Mouse (Mus musculus) midbrain, postnatal 0 days (tissue): ENCODE measurements around the gene Col23a1. TPM values are rescaled to one million over a fixed set of nuclear protein-coding genes. Genes with fewer than 3 reads are reported as not detected.

Source experiments
- ATAC-seq: fragments of 200-750 bp; cut with Nextera tagmentation; 2 replicates; pipeline ENCODE4 v1.8.0; 2017; ENCODE audit warnings: moderate number of reproducible peaks, mild to moderate bottlenecking, moderate TSS enrichment, moderate library complexity; ENCODE audit not compliant: low FRiP score
- DNase-seq: peaks from one replicate; pipeline ENCODE4 v3.0.0-alpha.2; 2015; ENCODE audit warnings: low spot score
- H3K27ac ChIP-seq: fragments of 300-500 bp; sonication (generic); 2 replicates; pipeline ENCODE4 v1.5.1; 2014; ENCODE audit warnings: low read depth, mild to moderate bottlenecking, low read length, mixed read lengths
- H3K27me3 ChIP-seq: fragments of 300-500 bp; sonication (generic); 2 replicates; pipeline ENCODE4 v1.6.1; 2014; ENCODE audit warnings: low read length, control low read depth, mixed read lengths; ENCODE audit not compliant: insufficient read depth
- H3K36me3 ChIP-seq: fragments of 300-500 bp; sonication (generic); 2 replicates; pipeline ENCODE4 v1.6.1; 2014; ENCODE audit warnings: low read length, control low read depth, mixed read lengths; ENCODE audit not compliant: insufficient read depth
- H3K4me1 ChIP-seq: fragments of 300-500 bp; sonication (generic); 2 replicates; pipeline ENCODE4 v1.6.1; 2014; ENCODE audit warnings: mild to moderate bottlenecking, control low read depth, antibody characterized with exemption, low read length, mixed read lengths; ENCODE audit not compliant: insufficient read depth
- H3K4me2 ChIP-seq: fragments of 300-500 bp; sonication (generic); 2 replicates; pipeline ENCODE4 v1.6.1; 2014; ENCODE audit warnings: low read depth, mild to moderate bottlenecking, low read length, mixed read lengths; ENCODE audit not compliant: poor library complexity, severe bottlenecking
- H3K4me3 ChIP-seq: fragments of 300-500 bp; sonication (generic); 2 replicates; pipeline ENCODE4 v1.5.1; 2014; ENCODE audit warnings: low read depth, mild to moderate bottlenecking, low read length, moderate library complexity
- H3K9ac ChIP-seq: fragments of 300-500 bp; sonication (generic); replicated peaks from 2 replicates; pipeline ENCODE4 v1.6.1; 2014; ENCODE audit warnings: mild to moderate bottlenecking, low read length, moderate library complexity, mixed read lengths; ENCODE audit not compliant: poor library complexity, severe bottlenecking
- H3K9me3 ChIP-seq: fragments of 300-500 bp; sonication (generic); 2 replicates; pipeline ENCODE4 v1.6.1; 2016; ENCODE audit warnings: low read length, control low read depth
- CTCF ChIP-seq: IDR thresholded peaks from 2 replicates; pipeline ENCODE4 v1.5.1; 2016; ENCODE audit warnings: antibody characterized with exemption, mild to moderate bottlenecking
- WGBS: fragments of 180-500 bp; shearing (Covaris S2); extraction: QIAGEN DNeasy Blood & Tissue Kit; methylation state at CpG from one replicate; pipeline ENCODE4 v1.1.7; 2014; 5-methylcytosine and 5-hydroxymethylcytosine counted together
- polyA plus RNA-seq: library from polyadenylated mRNA; unstranded; fragments of >200 nt; fragmentation: Nextera tagmentation; extraction: Ambion mirVana; gene quantifications from 2 replicates; pipeline ENCODE4 v1.2.1, GENCODE M21; 2015
- total RNA-seq: library from RNA; depleted of rRNA; stranded (reverse); fragments of >200 nt; gene quantifications from 2 replicates; pipeline ENCODE4 v1.2.3, GENCODE M21; 2014

The Col23a1 gene
- total and polyA plus RNA-seq, 2 experiments from 2014 or later, result 4.5 to 13.5 TPM

DNA sequence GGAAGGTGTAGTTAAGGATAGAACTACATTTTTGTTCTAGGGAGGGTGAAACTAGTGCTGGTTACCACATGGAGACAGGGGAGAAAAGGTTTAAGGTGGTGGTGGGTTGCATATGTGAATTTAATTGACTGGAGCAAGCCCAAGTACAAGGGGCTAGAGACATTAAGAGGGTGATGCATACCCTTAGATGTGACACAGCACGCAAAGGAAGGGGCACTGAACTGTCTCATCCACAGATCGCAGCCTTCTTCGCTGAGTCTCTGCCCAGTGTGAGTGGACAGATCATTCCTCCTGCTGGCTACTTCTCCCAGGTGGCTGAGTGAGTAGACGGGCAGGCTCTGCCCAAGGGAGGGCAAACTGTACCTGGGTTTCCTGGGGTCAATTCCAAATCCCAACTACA is 303.6 kb downstream of the Col23a1 start:
- H3K4me3 ChIP-seq, result no peak overlapping the region
- no peaks in the 10 kb centered on the region for H3K4me1 ChIP-seq
- peaks cover 42% of the 10 kb centered on the region for H3K36me3 ChIP-seq

GRCm38 (mm10) chr11:51593849-51594248 is 304.1 kb downstream of the Col23a1 start:
- ATAC-seq, result no peak
- no peak overlapping the region for H3K9ac ChIP-seq
- peaks cover 47% of the 10 kb centered on the region for H3K36me3 ChIP-seq
- no peak for TF ChIP-seq CTCF
- no peaks in the 10 kb centered on the region for H3K27me3 ChIP-seq
- DNase-seq, result no peak
- WGBS, result 92% methylated on average over 6 of the region's 6 CpGs
- no peak overlapping the region for H3K27ac ChIP-seq
- no peak overlapping the region for H3K4me3 ChIP-seq
- H3K4me2 ChIP-seq, result no peak overlapping the region
- no peaks in the 10 kb centered on the region for H3K9me3 ChIP-seq
- H3K4me1 ChIP-seq, result no peaks in the 10 kb centered on the region

More for the DNA sequence above, 303.6 kb downstream of the Col23a1 start:
- 87% methylated on average over 4 of the region's 4 CpGs for WGBS
- H3K27me3 ChIP-seq, result no peaks in the 10 kb centered on the region
- H3K4me2 ChIP-seq, result no peak overlapping the region
- no peak overlapping the region for H3K27ac ChIP-seq
- DNase-seq (no peak), ATAC-seq (no peak)
- no peak for TF ChIP-seq CTCF
- no peaks in the 10 kb centered on the region for H3K9me3 ChIP-seq
- H3K9ac ChIP-seq, result no peak overlapping the region

GRCm38 (mm10) chr11:51594715-51595350 is 305.1 kb downstream of the Col23a1 start:
- no peak overlapping the region for H3K4me2 ChIP-seq
- TF ChIP-seq CTCF, result no peak
- no peaks in the 10 kb centered on the region for H3K27me3 ChIP-seq
- no peak overlapping the region for H3K9ac ChIP-seq
- no peak overlapping the region for H3K27ac ChIP-seq
- H3K9me3 ChIP-seq, result no peaks in the 10 kb centered on the region
- DNase-seq (no peak), ATAC-seq (no peak)
- no peak overlapping the region for H3K4me3 ChIP-seq
- no peaks in the 10 kb centered on the region for H3K4me1 ChIP-seq
- WGBS, result 77% methylated on average over 3 of the region's 3 CpGs
- H3K36me3 ChIP-seq, result peaks cover 56% of the 10 kb centered on the region

GRCm38 (mm10) chr11:51595459-51596083 is 305.9 kb downstream of the Col23a1 start:
- H3K27ac ChIP-seq, result no peak overlapping the region
- no peak for DNase-seq
- no peak for TF ChIP-seq CTCF
- no peaks in the 10 kb centered on the region for H3K9me3 ChIP-seq
- H3K4me2 ChIP-seq, result no peak overlapping the region
- no peak overlapping the region for H3K4me3 ChIP-seq
- no peaks in the 10 kb centered on the region for H3K27me3 ChIP-seq
- WGBS, result 85% methylated on average over 1 of the region's 1 CpGs
- ATAC-seq, result no peak
- peaks cover 63% of the 10 kb centered on the region for H3K36me3 ChIP-seq
- no peak overlapping the region for H3K9ac ChIP-seq
- no peaks in the 10 kb centered on the region for H3K4me1 ChIP-seq

GRCm38 (mm10) chr11:51597553-51597952 is 307.8 kb downstream of the Col23a1 start:
- Histone ChIP-seq H3K4me3 (no peak overlapping the region), H3K9me3 (no peaks in the 10 kb centered on the region), H3K9ac (no peak overlapping the region), H3K4me1 (no peaks in the 10 kb centered on the region), H3K27me3 (no peaks in the 10 kb centered on the region), H3K4me2 (no peak overlapping the region), H3K36me3 (peaks cover 73% of the 10 kb centered on the region), H3K27ac (no peak overlapping the region)
- no peak for TF ChIP-seq CTCF
- ATAC-seq (no peak), DNase-seq (no peak)
- 83% methylated on average over 2 of the region's 2 CpGs for WGBS

- no peaks in the 10 kb centered on the region for H3K27me3 ChIP-seq
- no peak for ATAC-seq
- H3K27ac ChIP-seq, result no peak overlapping the region
- no peak overlapping the region for H3K4me2 ChIP-seq
- H3K36me3 ChIP-seq, result peaks cover 66% of the 10 kb centered on the region
- H3K9me3 ChIP-seq, result no peaks in the 10 kb centered on the region
- TF ChIP-seq CTCF, result no peak
- 92% methylated on average over 3 of the region's 3 CpGs for WGBS
- DNase-seq, result no peak
- H3K4me3 ChIP-seq, result no peak overlapping the region
- no peak overlapping the region for H3K9ac ChIP-seq
- no peaks in the 10 kb centered on the region for H3K4me1 ChIP-seq
Measured at GRCm38 (mm10) chr11:51602253-51602652, 312.5 kb downstream of the Col23a1 start.
